Mouse (Mus musculus): ENCODE measurements around the gene Ciart. TPM values are rescaled to one million over a fixed set of nuclear protein-coding genes. Genes with fewer than 3 reads are reported as not detected.
"Not testable (repeated sequence)": the region's sequence is repeated elsewhere in the genome, so short reads cannot be mapped to it uniquely, and the experiment has no call there.

The Ciart gene
- polyA plus RNA-seq, 1 experiment from 2014 or later = 3.9 TPM

GRCm38 (mm10) chr3:95857050-95857449, 25.0 kb downstream of the Ciart start:
- H3K9me3 ChIP-seq = not testable (repeated sequence)

GRCm38 (mm10) chr3:95856115-95856514, 25.9 kb downstream of the Ciart start:
- WGBS = 28% methylated on average over 7 of the region's 7 CpGs
- Histone ChIP-seq H3K9ac (peak overlapping the region; percentile 87), H3K27me3 (no peaks in the 10 kb centered on the region), H3K9me3 (no peaks in the 10 kb centered on the region), H3K4me1 (replicated peaks) (peaks cover 16% of the 10 kb centered on the region), H3K4me3 (peak overlapping the region; percentile 82), H3K27ac (replicated peaks) (peak overlapping the region; percentile 72), H3K36me3 (peaks cover 22% of the 10 kb centered on the region), H3K4me2 (peak overlapping the region; percentile 75)
- peak; percentile 24; the same call in 1 of the 2 replicates for ATAC-seq (ENCODE audit: low read depth)

More at GRCm38 (mm10) chr3:95857050-95857449, 25.0 kb downstream of the Ciart start:
- not testable (repeated sequence) for H3K4me3 ChIP-seq; H3K4me2 ChIP-seq; ATAC-seq (ENCODE audit: low read depth); H3K27me3 ChIP-seq; H3K9ac ChIP-seq; H3K27ac ChIP-seq (replicated peaks)
- Histone ChIP-seq H3K4me1 (replicated peaks) (peaks cover 16% of the 10 kb centered on the region), H3K36me3 (peaks cover 19% of the 10 kb centered on the region)
- 97% methylated on average over 1 of the region's 1 CpGs for WGBS

- WGBS = under 1% methylated on average over 54 of the region's 56 CpGs
- peaks cover 27% of the 10 kb centered on the region for H3K36me3 ChIP-seq
- no peaks in the 10 kb centered on the region for H3K9me3 ChIP-seq
- ATAC-seq (ENCODE audit: low read depth) = peak; percentile 98
- peaks cover 16% of the 10 kb centered on the region for H3K4me1 ChIP-seq (replicated peaks)
- peak within 1 kb of the TSS; percentile 87 for H3K9ac ChIP-seq
- no peaks in the 10 kb centered on the region for H3K27me3 ChIP-seq
- peak within 1 kb of the TSS; percentile 75 for H3K4me2 ChIP-seq
- peak within 1 kb of the TSS; percentile 82 for H3K4me3 ChIP-seq
- peak within 1 kb of the TSS; percentile 72 for H3K27ac ChIP-seq (replicated peaks)
Measured at GRCm38 (mm10) chr3:95855502-95856089, 26.5 kb downstream of the Ciart start, which contains the start of gene Prpf3. Gene Prpf3, minus strand, starts transcription at chr3:95855885.

GRCm38 (mm10) chr3:95851317-95851716, 30.7 kb downstream of the Ciart start:
- no peak overlapping the region for H3K27ac ChIP-seq (replicated peaks)
- 97% methylated on average over 8 of the region's 8 CpGs for WGBS
- H3K36me3 ChIP-seq = peaks cover 69% of the 10 kb centered on the region

GRCm38 (mm10) chr3:95850611-95851010, 31.4 kb downstream of the Ciart start:
- no peaks in the 10 kb centered on the region for H3K27me3 ChIP-seq
- no peak overlapping the region for H3K9ac ChIP-seq
- no peaks in the 10 kb centered on the region for H3K9me3 ChIP-seq
- H3K27ac ChIP-seq (replicated peaks) = no peak overlapping the region
- H3K36me3 ChIP-seq = peaks cover 76% of the 10 kb centered on the region
- no peak for ATAC-seq (ENCODE audit: low read depth)
- H3K4me2 ChIP-seq = no peak overlapping the region
- WGBS = 92% methylated on average over 4 of the region's 4 CpGs
- H3K4me1 ChIP-seq (replicated peaks) = peaks cover 9% of the 10 kb centered on the region
- no peak overlapping the region for H3K4me3 ChIP-seq

More at GRCm38 (mm10) chr3:95851317-95851716, 30.7 kb downstream of the Ciart start:
- Histone ChIP-seq H3K9ac (no peak overlapping the region), H3K4me3 (no peak overlapping the region), H3K4me1 (replicated peaks) (peaks cover 12% of the 10 kb centered on the region), H3K4me2 (no peak overlapping the region), H3K9me3 (no peaks in the 10 kb centered on the region), H3K27me3 (no peaks in the 10 kb centered on the region)
- no peak for ATAC-seq (ENCODE audit: low read depth)

- H3K27ac ChIP-seq (replicated peaks) = no peak overlapping the region
- ATAC-seq (ENCODE audit: low read depth) = no peak
- H3K9ac ChIP-seq = no peak overlapping the region
- WGBS = 89% methylated on average over 3 of the region's 3 CpGs
- no peaks in the 10 kb centered on the region for H3K27me3 ChIP-seq
- no peak overlapping the region for H3K4me2 ChIP-seq
- H3K4me3 ChIP-seq = no peak overlapping the region
- no peaks in the 10 kb centered on the region for H3K4me1 ChIP-seq (replicated peaks)
- H3K36me3 ChIP-seq = peaks cover 92% of the 10 kb centered on the region
- no peaks in the 10 kb centered on the region for H3K9me3 ChIP-seq
Measured at GRCm38 (mm10) chr3:95842503-95843214, 39.4 kb downstream of the Ciart start.

- Histone ChIP-seq H3K27ac (replicated peaks) (no peak overlapping the region), H3K4me3 (no peak overlapping the region), H3K4me1 (replicated peaks) (no peaks in the 10 kb centered on the region), H3K27me3 (no peaks in the 10 kb centered on the region), H3K9ac (no peak overlapping the region), H3K4me2 (no peak overlapping the region), H3K9me3 (no peaks in the 10 kb centered on the region), H3K36me3 (peaks cover 88% of the 10 kb centered on the region)
- ATAC-seq (ENCODE audit: low read depth) = no peak
- WGBS = 95% methylated on average over 2 of the region's 2 CpGs
Measured at GRCm38 (mm10) chr3:95839250-95839649, 42.8 kb downstream of the Ciart start.

GRCm38 (mm10) chr3:95829053-95829452, 53.0 kb downstream of the Ciart start:
- WGBS = 97% methylated on average over 4 of the region's 4 CpGs
- Histone ChIP-seq H3K36me3 (peaks cover 66% of the 10 kb centered on the region), H3K9me3 (no peaks in the 10 kb centered on the region), H3K27me3 (no peaks in the 10 kb centered on the region), H3K4me2 (no peak overlapping the region), H3K4me3 (no peak overlapping the region), H3K9ac (no peak overlapping the region), H3K27ac (replicated peaks) (no peak overlapping the region), H3K4me1 (replicated peaks) (no peaks in the 10 kb centered on the region)
- ATAC-seq (ENCODE audit: low read depth) = no peak

Other genes starting within 250 kb of the Ciart start
- gene Mcl1, start 223.5 kb downstream of the Ciart start, polyA plus RNA-seq (2015; fragmentation: Nextera tagmentation; extraction: Ambion mirVana) = 57.1 and 58.8 TPM in 2 replicates
- gene Adamtsl4, start 194.3 kb downstream of the Ciart start, polyA plus RNA-seq (2015; fragmentation: Nextera tagmentation; extraction: Ambion mirVana) = 0.71 and 1.4 TPM in 2 replicates
- gene Ecm1, start 142.7 kb downstream of the Ciart start, polyA plus RNA-seq (2015; fragmentation: Nextera tagmentation; extraction: Ambion mirVana) = 13.1 and 16.6 TPM in 2 replicates
- gene Tars2, start 122.0 kb downstream of the Ciart start, polyA plus RNA-seq (2015; fragmentation: Nextera tagmentation; extraction: Ambion mirVana) = 36.9 and 39.2 TPM in 2 replicates
- 22.6 and 26.5 TPM in 2 replicates for gene Rprd2, start 63.4 kb downstream of the Ciart start, polyA plus RNA-seq (2015; fragmentation: Nextera tagmentation; extraction: Ambion mirVana)
- gene Prpf3, start 26.4 kb downstream of the Ciart start, polyA plus RNA-seq (2015; fragmentation: Nextera tagmentation; extraction: Ambion mirVana) = 36.1 and 40.0 TPM in 2 replicates
- 327 and 348 TPM in 2 replicates for gene Mrps21, start 10.7 kb downstream of the Ciart start, polyA plus RNA-seq (2015; fragmentation: Nextera tagmentation; extraction: Ambion mirVana)
- 21.9 and 24.1 TPM in 2 replicates for gene BC028528, start 9.8 kb upstream of the Ciart start, polyA plus RNA-seq (2015; fragmentation: Nextera tagmentation; extraction: Ambion mirVana)
- 27.3 and 33.3 TPM in 2 replicates for gene Aph1a, start 11.7 kb upstream of the Ciart start, polyA plus RNA-seq (2015; fragmentation: Nextera tagmentation; extraction: Ambion mirVana)
- gene Car14, start 22.4 kb upstream of the Ciart start, polyA plus RNA-seq (2015; fragmentation: Nextera tagmentation; extraction: Ambion mirVana) = 1.4 and 2.7 TPM in 2 replicates
- 150 and 161 TPM in 2 replicates for gene Anp32e, start 47.0 kb upstream of the Ciart start, polyA plus RNA-seq (2015; fragmentation: Nextera tagmentation; extraction: Ambion mirVana)
- 65.9 and 74.1 TPM in 2 replicates for gene Plekho1, start 113.8 kb upstream of the Ciart start, polyA plus RNA-seq (2015; fragmentation: Nextera tagmentation; extraction: Ambion mirVana)
- 66.9 and 77.1 TPM in 2 replicates for gene Vps45, start 176.2 kb upstream of the Ciart start, polyA plus RNA-seq (2015; fragmentation: Nextera tagmentation; extraction: Ambion mirVana)
- 9.4 and 12.7 TPM in 2 replicates for gene Otud7b, start 222.3 kb upstream of the Ciart start, polyA plus RNA-seq (2015; fragmentation: Nextera tagmentation; extraction: Ambion mirVana)

Measured in neural tube, embryonic 13.5 days (tissue).